Mouse (Mus musculus): ENCODE measurements around the gene Esrra.

DNA sequence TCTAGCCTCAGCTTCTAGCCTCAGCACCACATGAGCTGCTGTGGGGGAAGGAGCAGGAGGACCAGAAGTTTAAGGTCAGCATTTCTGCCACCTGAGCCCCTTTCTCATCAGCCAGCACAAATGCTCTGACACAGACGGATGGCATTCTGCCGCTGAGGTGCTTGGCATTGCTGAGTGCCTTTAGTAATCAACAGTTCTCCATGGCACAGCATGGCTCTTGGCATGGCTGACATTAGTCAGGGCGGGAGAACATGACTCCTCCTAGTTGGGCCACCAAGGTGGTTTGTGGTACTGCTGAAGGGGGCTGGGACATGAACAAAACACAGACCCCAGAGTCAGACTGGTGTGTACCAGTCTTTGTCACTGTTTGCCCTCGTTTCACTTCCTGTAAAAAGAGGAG lies 26.6 kb upstream of the Esrra start:
- no peak for TF ChIP-seq EP300 (IDR thresholded peaks at IDR 0.05; ENCODE audit: insufficient read depth, low read depth, low read length)
- TF ChIP-seq CTCF (IDR thresholded peaks at IDR 0.05) = no peak
- no peak for TF ChIP-seq POLR2A (IDR thresholded peaks at IDR 0.05; ENCODE audit: insufficient read depth, low read depth, low read length)
